Mouse (Mus musculus): Measurements from ENCODE around the gene Ntng1.
A peak's percentile ranks its signal among the peaks of the same experiment; 100 is the strongest.

The Ntng1 gene

DNA sequence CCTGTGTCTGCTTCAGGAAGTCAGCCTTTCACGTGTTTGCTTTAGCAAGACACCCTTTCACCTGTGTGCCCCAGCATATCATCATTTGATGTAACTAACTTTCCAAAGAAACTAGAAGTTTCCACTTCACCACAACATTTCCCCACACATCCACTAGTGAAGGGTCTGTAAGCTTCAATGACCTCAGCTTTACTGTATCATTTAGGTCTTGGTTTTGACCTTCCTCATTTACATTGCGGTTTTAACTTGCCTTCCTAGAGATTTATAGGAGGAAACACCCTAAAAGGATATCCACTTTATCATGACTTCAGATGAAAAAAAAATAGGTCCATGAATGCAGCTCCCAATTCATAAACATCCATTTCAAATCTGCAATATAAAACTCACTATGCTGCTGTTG, 89.7 kb downstream of the Ntng1 start:
- DNase-seq, result no peak

DNA sequence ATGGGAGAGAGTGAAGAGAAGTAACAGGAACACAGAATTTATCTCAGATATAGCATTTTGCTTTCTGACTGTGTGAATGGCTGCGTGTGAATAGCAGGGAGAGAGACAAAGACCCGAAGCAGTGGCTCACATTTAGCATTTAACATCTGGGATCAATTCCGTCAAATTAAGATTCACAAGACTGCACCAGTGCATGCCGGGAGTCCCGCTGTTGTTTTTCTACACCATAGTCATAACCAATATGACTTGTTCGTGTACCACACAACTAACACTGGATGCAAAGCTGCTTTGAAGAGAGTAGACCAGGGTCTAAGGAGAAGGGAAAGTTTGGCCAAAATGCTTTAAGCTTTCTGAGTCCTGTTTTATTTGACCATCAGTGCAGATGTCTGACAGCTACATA, 95.7 kb downstream of the Ntng1 start:
- no peak for DNase-seq

DNA sequence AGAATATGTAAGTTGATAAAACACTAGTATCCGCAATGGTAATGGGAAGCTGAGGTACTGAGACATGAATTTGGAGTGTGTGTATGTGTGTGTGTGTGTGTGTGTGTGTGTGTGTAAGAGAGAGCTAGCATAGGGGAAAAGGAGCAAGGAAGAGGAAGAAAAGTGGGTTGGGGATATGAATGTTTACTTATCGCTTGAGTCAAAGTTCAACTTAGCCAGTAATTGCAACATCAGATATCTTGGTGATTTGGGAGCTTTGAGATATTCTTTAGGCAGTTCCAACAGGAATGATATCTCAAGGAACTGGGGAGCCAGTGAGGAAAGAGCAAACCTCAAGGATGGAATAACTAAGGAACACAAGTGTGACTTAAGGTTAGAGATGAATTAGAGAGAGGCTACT, 97.1 kb downstream of the Ntng1 start:
- DNase-seq, result no peak

DNA sequence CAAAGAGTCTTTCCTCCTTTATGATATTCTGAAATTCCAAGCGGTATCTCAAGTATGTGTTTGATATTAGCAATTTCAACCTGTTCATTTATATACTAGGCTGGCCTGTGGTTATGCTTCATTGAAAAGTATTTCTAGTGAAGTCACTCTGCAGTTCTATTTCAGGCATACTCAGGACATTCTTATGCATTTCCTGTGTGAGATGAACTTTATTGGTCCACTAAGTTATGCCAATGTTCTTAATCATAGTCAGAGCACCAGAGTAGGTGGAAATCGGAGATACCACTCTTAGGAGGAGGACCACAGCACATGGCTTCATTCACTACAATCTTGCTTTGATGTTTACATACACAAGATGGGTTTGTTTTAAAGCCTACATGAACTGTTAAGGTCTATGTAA, 99.6 kb downstream of the Ntng1 start:
- no peak for DNase-seq

DNA sequence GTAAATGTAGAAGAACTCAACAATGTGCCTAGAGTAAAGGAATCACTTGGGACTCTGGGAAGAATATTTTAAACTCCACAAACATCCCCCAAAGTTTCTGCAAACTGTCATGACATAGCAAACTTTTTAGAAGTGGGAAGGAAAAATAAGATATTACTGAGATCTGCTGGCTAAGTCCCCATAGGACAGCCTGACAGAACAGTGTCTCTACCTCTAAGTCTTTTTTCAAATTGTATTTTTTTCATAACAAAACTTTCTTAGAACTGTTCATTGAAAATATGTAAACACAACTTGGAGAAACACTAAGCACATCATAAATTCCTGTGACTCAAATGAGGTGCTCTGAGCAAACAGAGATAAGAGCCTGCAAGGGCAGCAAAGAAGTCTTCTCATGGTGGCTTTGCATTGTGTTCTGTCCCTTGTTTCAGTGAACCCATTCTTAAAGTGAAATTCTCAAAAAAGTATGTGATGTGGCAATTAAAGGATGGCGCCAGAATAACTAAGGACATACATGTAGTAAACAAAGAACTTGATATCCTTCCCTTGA, 100.1 kb downstream of the Ntng1 start:
- DNase-seq, result no peak

DNA sequence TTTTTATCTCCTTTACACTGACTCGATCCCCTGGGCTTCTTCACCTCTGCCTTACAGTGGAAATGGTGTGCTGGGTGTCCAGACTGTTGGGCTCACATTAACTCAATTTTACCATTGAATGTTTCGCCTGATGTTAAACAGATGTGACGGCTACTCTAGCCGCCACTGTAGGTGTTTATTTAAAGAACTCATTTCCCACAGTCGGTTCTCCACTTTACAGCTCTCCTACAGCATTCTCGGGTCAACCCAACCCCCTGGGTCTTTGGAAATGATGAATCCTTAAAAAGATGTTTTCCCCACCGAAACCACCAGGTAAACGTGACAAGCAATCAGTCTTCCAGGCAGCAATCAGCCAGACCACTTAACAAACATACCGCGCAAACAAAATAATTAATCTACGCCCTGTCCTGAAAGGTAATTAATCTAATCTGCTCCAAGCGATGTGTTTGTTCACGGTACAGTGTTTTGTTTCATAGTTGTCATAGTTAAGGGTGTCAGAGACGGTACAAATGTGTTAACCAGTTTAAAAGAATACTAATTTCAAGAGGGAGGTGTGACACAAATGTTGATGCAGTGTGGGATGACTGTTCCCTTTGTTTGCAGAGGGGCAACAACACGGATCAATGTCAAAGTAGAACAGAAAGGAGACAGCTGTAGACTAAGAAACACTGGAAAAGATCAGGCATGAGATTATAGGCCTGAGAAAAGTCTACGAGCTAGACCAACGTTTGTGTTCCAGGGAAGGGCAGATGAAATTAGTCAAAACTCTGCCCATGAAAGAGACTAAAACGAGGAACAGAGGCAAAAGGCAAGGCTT, 120.8 kb downstream of the Ntng1 start:
- DNase-seq, result no peak

DNA sequence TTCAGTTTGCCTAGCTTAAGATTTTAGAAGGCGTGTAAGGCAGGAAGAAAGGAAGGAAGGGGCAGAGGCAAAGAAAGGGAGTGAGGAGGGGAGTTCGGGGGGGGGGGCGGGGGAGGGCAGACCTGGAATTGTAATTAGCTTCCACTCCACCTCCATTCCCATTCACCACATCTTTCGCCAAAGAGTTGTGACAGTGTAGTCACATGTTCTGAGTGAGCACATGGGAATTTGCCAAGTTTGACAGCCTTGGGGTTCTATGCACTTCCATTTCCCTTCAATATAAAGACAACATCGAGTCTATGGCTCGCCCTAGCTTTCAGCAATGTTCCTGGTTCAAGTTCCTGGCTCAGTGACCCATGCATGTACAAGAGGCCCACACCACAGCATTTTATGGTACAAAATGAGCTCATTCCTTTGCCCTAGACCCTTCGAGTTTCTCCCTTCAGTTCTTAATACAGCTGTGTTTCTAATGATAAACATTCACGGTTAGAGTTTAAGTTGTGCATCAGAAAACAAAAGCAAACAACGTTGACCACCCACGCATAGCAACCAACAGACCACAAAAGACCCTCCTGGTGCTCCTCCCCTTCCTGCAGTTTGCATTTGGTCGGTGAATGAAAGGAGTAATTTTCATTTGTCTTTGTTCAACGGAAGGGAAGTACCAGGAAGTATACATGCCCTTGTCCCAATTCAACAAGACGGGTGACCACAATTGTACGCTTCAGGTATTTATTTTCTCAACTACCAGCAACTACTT, 132.8 kb downstream of the Ntng1 start:
- DNase-seq, result no peak

DNA sequence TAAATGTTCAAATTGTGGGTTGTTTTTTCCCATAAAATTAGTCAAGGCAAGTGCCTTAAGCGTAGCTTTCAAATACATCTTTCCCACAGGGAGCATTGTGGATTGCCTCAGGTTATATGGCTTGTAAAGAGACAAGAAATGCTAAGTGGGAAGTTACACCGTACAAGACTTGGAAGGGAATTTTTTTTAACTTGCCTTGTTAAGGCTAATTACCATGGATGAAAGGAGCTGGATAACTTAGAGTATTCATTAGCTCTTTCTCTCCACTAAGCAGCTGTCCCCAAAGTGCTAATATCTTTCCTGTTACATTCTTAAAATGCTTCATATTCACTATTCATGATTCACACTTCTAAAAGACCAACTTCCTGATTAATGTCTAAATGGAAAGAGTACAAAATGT, 133.4 kb downstream of the Ntng1 start:
- DNase-seq, result no peak

DNA sequence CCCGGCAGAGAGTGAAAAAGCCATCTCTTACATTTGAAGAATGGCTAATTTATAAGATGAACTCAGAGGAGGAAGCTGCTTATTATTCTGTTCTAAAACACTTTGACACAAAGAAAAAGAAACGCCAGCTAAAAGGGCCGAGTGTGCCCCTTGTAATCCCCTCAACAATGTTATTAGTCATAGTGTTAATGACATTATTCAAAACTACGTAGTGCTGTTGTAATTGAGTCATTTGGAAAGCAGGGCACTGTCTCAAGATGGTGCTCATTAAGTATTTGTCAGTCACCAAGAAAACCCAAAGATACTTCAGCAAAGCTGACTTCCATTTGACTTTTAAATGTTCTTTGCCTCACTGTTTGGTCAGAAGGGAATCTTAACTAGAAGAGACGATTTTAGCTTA, 143.5 kb downstream of the Ntng1 start:
- DNase-seq, result no peak

DNA sequence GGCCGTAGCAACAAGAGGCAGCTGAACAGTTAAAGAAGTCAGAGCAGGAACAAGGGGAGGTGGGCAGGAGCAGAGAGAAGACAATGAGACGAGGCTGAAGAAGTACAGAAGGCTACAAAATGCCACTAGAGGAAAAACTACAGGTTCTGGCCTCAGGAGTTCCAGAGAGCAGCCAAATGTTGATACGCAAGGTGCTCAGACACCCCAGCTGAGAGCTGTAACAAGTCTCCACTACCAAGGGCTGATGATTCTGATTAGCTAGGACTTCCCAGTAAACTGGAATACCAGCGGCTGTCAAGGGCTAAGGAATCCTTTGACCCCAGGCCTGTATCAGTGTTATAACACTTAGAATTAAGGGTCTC, 148.2 kb downstream of the Ntng1 start:
- DNase-seq, result no peak

DNA sequence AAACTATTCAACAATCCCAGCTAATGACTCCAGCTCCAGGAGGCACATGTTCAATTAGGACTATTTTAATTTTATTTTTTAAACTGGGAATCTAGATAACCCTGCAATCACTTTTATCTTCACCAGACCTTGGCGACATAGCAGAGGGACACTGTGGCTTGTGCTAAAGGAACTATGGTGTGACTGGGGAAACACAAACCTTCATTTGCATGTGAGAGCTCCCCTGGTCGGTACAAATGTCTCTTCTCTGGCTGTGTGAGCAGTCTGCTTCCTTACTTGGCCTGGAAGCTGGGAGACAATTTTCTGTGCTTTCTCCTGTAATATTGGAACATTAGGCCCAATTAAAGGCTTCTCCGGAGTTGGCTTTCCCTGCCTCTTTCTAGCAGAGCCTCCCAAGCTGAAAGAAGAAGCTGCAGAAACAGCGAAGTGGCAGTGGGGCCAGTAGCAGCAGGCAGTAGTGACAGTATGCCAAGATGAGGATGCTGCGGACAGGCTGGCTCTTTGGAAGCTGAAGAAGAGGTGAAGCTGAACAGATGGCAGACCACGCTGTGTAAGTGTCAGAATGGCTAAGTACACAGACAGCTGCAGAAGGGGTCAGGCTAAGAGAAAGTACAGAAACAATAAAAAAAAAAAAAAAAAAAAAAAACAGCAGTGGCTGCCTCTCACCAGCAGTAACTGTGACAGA, 148.7 kb downstream of the Ntng1 start:
- no peak for DNase-seq

DNA sequence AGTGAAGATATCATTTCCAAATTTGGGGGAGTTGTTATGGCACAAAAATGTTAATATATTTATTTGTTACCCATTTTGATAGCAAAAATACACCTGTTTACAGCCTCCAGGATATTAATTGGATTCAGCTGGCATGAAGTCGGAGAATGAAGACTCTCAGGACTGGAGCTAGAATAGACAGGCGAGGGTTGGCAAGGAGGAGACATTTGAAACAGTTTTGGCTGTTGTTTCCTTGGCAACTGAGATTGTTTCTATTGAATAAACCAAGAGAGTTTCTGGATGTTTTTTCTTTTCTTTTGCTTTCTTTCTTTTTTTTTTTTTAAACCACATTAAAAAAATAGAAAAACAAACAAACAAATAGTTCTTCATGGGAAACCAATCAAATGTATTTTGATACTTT, 159.7 kb downstream of the Ntng1 start:
- DNase-seq, result no peak

DNA sequence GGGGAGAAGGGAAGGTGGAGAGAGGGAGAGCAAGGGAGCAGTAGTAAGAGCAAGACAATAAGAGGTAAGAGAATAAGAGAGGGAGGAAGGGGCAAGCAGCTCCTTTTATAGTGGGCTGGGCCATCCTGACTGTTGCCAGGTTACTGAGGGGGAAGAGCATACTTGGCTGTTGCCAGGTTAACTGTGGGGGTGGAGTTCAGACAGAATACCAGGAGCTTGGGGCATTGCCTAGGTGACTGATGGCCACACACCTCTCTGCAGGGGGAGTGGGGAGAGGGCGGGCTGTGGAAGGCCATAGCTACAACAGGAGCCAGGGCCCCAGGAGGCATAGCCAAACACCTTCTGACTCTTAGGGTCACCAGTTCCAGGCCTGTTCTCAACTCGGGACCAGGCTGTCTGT, 166.2 kb downstream of the Ntng1 start:
- DNase-seq, result no peak

DNA sequence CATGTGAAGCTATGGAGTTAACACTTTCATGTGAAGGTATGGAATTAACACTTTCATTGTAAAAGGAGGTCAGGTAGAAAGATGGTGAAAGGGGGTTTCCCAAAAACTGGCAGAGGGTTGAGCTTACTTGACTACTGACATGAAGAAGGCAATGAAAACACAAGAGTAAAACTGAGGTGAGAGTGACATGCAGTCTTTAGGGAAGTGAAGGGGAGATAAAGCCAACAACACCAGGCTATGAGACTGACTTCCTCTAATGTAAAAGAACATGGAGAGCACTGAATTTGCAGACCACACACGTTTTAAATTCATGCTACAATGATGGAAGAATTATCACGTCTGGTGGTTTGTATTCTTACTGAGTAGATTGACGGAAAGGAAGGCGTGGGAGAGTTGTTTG, 168.7 kb downstream of the Ntng1 start:
- no peak for DNase-seq

DNA sequence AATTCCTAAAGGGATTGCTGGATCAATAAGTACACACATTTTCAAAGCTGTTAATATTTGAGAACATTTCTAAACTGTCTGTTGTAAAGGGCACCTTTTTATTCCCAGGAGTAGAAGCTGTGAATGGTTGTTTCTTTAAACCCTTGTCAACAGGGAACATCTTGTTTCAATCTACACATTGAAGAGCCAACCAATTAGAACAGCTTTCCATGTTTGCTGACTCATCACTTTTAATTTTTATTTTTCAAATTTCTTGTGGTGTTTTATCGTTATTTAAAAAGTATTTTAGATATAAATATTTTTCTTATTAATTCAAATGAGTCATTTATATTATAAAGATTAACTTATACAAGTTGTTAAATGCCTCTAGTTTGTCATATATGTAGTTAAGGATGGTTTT, 172.3 kb downstream of the Ntng1 start:
- DNase-seq, result no peak

DNA sequence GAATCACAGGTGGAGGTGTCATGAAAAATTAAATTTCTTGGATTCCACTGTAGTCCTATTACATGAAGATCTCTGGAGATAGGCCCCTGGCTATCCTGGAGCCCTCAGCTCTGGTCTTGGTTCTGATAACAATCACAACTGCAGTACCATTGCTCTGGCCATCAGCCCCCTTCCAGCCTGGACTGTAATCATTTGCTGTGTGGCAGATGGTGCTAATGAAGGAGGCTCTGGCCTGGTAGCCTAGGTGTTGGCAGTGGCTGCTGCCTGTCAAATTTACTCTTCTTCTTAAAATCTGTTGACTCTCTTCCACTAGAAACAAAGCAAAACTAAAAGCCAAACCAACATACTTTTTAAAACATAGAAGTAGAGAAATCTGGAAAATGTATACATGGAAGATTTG, 173.6 kb downstream of the Ntng1 start:
- no peak for DNase-seq

DNA sequence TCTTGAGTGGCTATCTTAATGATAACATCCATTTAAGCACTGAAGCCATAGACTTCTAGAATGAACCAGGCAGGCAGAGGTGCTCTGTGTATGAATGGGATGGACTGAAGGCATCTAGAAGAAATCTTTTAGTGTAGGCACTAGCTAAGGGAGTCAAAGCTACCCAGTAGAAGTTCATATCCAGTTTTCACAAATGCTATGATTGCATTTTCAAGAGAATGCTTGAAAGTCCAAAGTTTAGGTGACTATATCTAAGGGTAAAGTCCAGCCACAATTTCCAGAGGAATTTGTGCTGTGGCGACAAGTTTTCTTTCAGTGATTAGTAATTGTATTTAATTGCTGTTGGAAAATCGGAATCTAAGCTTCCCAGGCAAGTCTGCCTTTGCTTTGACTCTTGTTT, 181.2 kb downstream of the Ntng1 start:
- peak in 1 of 2 experiments; percentile 1 for DNase-seq

DNA sequence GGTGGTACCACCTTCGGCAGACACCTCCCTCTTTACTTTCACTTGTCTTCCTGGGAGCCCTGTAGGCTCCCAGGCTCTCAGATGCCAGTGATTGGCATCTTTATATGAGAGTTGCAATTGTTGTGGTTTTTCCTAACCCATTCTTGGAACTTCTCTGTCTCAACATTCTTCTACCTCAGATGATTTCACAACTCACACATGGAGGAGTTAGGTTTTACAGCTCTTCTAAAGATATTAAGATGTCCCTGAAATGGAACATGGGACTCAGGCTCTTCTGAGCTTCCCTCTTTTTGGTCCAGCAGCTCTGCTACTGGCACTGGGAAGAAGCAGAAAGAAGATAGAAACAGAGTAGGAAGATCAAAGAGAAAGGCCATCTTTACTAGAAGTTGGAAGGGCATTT, 200.9 kb downstream of the Ntng1 start:
- DNase-seq, result no peak

DNA sequence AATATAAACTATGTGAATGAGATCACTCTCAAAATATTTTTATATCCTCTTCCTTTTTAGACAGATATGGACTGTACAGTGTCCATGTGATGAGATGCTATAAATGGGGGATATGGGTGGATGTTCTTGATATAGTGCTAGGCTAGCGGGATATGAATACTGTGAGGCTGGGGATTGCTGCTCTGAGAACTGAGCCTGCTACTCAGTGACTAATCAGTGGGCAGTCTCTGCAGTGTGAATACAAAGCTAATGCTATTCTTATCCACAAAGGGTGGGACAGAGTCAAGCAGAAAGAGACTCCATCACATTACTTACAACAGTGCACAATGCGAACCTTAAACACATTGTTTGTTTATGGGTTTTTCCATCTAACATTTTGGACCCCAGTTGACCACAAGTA, 206.2 kb downstream of the Ntng1 start:
- DNase-seq, result no peak

DNA sequence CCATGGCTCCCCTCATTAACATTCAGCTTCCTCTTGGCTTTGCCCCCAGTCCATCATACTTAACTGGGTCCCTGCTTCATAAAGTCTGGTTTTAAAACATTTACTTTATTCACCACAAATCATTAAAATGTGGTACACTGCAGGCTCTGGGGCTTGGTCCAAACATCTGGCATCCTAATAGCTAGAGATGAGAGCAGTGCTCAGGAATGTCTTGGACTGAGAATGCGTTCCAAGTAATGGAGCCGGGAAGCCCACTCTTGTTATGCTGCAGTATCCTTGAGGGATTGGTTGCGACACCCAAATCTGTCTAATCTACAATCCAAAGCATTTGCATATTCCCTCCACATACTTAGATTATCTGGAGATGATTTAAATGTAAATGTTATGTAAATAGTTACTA, 207.5 kb downstream of the Ntng1 start:
- DNase-seq, result no peak

DNA sequence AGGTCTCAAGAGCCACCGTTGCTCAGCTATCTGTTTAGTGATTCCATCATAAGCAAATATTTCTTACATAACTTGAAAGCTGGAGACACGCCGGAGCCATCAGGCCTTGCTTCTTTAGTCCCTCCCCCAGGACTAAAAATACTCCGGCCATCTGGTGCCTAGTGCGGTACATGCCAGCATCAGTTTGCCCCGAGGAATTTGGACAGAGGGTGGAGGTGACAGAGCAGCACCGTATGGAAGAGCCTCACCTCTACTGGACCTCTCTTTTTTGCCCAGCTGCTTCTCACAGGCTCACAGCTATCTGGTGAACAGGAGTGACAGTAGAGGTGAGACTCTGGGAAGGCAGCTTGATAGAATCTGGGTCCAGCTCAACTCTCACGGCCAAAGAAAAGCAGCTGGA, 211.6 kb downstream of the Ntng1 start:
- DNase-seq, result no peak

DNA sequence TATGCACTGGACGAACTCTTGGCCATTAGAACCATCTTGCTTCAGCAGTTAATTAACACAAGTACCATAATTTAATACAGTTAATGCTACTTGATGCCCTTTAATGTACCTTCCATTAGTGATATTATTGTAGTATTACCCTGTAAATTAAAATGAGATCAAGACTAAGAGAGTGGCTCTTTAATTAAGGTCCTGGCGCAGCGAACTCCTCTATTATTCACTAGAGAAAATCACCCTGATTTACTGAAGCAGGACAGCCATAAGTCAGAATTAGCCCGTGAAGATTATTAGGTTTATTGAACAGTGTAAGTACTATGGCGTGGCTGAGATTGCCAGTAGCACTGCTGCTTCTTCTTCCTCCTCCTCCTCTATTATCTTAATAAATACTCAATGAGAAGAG, 212.8 kb downstream of the Ntng1 start:
- no peak for DNase-seq

DNA sequence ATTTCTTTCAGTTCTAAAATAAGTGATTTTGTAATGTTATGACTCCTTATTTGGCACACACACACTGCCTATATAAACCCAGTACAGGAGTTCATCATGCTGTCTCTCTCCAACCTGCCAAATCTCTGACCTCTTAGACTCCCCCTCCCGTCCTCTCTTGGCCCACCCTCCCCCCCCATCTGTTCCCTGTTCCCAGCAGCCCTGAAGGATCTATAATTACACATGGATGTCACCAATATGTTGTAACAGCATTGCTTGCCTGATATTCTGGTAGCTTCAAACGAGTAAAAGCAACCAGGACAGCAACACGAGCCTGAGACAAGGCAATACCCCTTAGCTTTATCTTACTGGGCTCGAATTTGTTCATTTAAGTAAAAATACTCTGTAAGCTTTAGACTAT, 220.0 kb downstream of the Ntng1 start:
- no peak for DNase-seq

DNA sequence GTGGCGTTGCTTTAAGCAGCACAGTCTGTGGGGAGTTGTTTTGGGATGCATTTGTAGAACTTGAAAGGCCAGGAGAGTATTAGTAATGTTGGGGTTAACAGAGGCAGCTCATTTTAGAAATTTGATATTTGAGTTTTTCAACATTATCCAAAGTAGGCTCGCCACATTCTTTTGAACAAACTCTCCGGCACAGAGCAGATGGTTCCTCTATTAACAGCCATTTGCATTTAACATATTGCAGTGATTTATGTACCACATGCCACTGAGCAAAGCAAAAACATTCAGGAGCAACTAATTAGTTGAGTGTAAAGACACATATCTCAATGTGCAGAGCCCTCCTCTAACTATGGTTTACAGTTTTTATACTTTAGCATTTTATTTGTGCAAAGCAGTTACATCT, 224.8 kb downstream of the Ntng1 start:
- DNase-seq, result no peak
